14 mouse cellular contexts compared by ENCODE assay signal in genomic region chr1:86271707-86272106, GRCm38 (mm10). TPM values are rescaled to one million over a fixed set of nuclear protein-coding genes. Genes with fewer than 3 reads are reported as not detected.
"Had no signal": no experiment of that assay in that cellular context is flagged by ENCODE, and none has a peak within 500 bp of the region (broad histone marks: within the 10 kb centered on the region; RNA-seq: fewer than 3 reads in every experiment).

No protein-coding gene starts in this region.

- H3K9me3 ChIP-seq: liver, embryonic 13.5 days; midbrain, embryonic 12.5 days; midbrain, embryonic 15.5 days; neural tube, embryonic 13.5 days had no signal

- H3K27ac ChIP-seq: layer of hippocampus, adult 2 months; liver, embryonic 13.5 days; midbrain, embryonic 12.5 days; midbrain, embryonic 15.5 days; neural tube, embryonic 13.5 days had no signal

- H3K36me3 ChIP-seq: liver, embryonic 13.5 days; midbrain, embryonic 12.5 days; midbrain, embryonic 15.5 days; neural tube, embryonic 13.5 days had no signal

- H3K27me3 ChIP-seq: liver, embryonic 13.5 days; midbrain, embryonic 12.5 days; midbrain, embryonic 15.5 days; neural tube, embryonic 13.5 days had no signal

- H3K4me1 ChIP-seq: midbrain, embryonic 12.5 days; midbrain, embryonic 15.5 days; neural tube, embryonic 13.5 days had no signal

- H3K4me2 ChIP-seq: liver, embryonic 13.5 days; midbrain, embryonic 12.5 days; midbrain, embryonic 15.5 days; neural tube, embryonic 13.5 days had no signal

- H3K9ac ChIP-seq: liver, embryonic 13.5 days; midbrain, embryonic 12.5 days; midbrain, embryonic 15.5 days; neural tube, embryonic 13.5 days had no signal

- H3K4me3 ChIP-seq: layer of hippocampus, adult 2 months; liver, embryonic 13.5 days; midbrain, embryonic 12.5 days; midbrain, embryonic 15.5 days; neural tube, embryonic 13.5 days had no signal

- ATAC-seq: midbrain, embryonic 15.5 days had no signal

- DNase-seq: kidney, adult 18-20 months; kidney, postnatal 14 days; layer of hippocampus, adult 9-11 months; liver, embryonic 13.5 days; lung, adult 2 months; lung, postnatal 14 days; lung, postnatal 4 days; retina, postnatal 1 day; thymus, postnatal 25 days had no signal

RNA-seq across cellular contexts. Expression of gene B3gnt7, which starts 30.9 kb away (rescaled TPM):
- total RNA-seq: liver, adult 2 months had no signal
